Mouse (Mus musculus) CD4-positive, CD25-positive, alpha-beta regulatory T cell (primary cell): ENCODE measurements around the gene Sfxn1. TPM values are rescaled to one million over a fixed set of nuclear protein-coding genes. Genes with fewer than 3 reads are reported as not detected.

Experiments used
- polyA plus RNA-seq: library from polyadenylated mRNA; unstranded; fragments of 100-300 nt; shearing (Covaris generic); gene quantifications from one replicate; pipeline ENCODE4 v1.2.1, GENCODE M21; 2017

Sfxn1 gene
- 56.3 TPM for polyA plus RNA-seq

DNA sequence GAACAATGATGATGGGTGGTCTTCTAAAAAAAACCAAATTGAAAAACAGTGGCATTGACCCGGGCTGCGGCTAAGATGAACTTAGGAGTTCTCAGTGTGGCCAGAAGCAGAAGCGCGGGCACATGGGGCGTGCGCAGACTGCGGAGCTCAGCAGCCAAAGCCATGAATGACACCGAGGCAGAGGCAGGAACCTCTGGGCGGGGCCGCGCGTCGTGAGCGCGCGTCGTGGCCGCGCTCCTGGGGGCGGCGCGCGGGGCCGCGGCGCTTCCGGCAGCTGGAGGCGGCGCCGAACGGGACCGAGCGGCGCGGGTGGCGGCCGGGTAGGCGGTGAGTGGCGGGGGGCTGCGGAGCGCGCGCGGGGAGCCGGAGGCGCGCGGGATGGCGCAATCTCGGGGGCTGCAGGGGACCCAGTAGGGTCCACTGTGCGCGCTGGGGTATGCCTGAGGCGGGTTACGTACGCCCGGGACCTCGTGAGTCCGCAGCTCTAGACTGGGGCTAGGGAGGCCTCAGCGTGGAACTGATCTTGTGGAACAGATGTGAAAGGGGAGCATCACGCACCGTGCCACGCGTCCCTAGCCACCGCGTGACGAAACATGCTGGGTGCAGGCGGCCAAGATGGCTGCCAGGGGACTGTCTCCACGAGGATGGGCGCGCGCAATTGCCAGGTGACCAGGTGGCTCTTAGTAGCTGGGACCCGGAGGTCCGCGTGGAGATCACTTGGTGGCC is at the start of gene Sfxn1:
Gene Sfxn1 (plus strand): TSS at position 264 of the 726 bp plus-strand sequence.

GRCm38 (mm10) chr13:54055448-54055861 is 16.2 kb upstream of the Sfxn1 start, which contains the start of gene Drd1:
Gene Drd1, minus strand, starts transcription at chr13:54055705.

Other genes starting within 250 kb of the Sfxn1 start
- not detected for gene Drd1, start 16.2 kb upstream of the Sfxn1 start, polyA plus RNA-seq
- gene Hrh2, start 120.3 kb downstream of the Sfxn1 start, polyA plus RNA-seq, result 9.8 TPM